18 mouse cellular contexts compared by ENCODE assay signal in genomic region chr13:99308393-99308792, GRCm38 (mm10). TPM values are rescaled to one million over a fixed set of nuclear protein-coding genes. Genes with fewer than 3 reads are reported as not detected.
A peak's percentile ranks its signal among the peaks of the same experiment; 100 is the strongest.
DNase-seq lines count a peak whose midpoint lies in the region; ATAC-seq lines count a peak whose summit lies in the region.
"Had no signal": no experiment of that assay in that cellular context is flagged by ENCODE, and none has a peak within 500 bp of the region (broad histone marks: within the 10 kb centered on the region; RNA-seq: fewer than 3 reads in every experiment).

No protein-coding gene starts in this region.

- H3K27me3 ChIP-seq in heart, embryonic 11.5 days (ENCODE audit: control insufficient read depth, insufficient read depth, low read length), result no peaks in the 10 kb centered on the region
- H3K27me3 ChIP-seq: embryonic facial prominence, embryonic 12.5 days; liver, embryonic 15.5 days; midbrain, embryonic 12.5 days; neural tube, embryonic 12.5 days had no signal

- DNase-seq in adrenal gland, postnatal 14 days, result peak; percentile 15
- no peak for DNase-seq in adrenal gland, postnatal 10 days
- DNase-seq in heart, postnatal 36 days, result no peak
- DNase-seq in 3T3-L1 (ENCODE audit: low read depth, low spot score), result peak; percentile 25
- peak; percentile 38 for DNase-seq in heart, postnatal 4 days
- DNase-seq in layer of hippocampus, postnatal 14 days (ENCODE audit: low spot score in 2 of 2), result no peak
- DNase-seq in thymus, postnatal 10 days (ENCODE audit: low spot score in 2 of 2), result no peak
- DNase-seq: cerebellum, adult 9-10 months; layer of hippocampus, postnatal 36 days; right cerebral cortex, postnatal 4 days; thymus, adult 2 months had no signal

- intact Hi-C loops in heart, postnatal 36 days (cut with DNase I), result no loop called here

- H3K9me3 ChIP-seq in heart, embryonic 11.5 days (replicated peaks; ENCODE audit: control insufficient read depth, low read length), result no peaks in the 10 kb centered on the region
- H3K9me3 ChIP-seq: embryonic facial prominence, embryonic 12.5 days; G1E; liver, embryonic 15.5 days; midbrain, embryonic 12.5 days; neural tube, embryonic 12.5 days had no signal

- no peak overlapping the region for H3K4me3 ChIP-seq in heart, embryonic 11.5 days (ENCODE audit: low read depth, low read length)
- H3K4me3 ChIP-seq: embryonic facial prominence, embryonic 12.5 days; liver, embryonic 15.5 days; midbrain, embryonic 12.5 days; neural tube, embryonic 12.5 days had no signal

- no peak overlapping the region for H3K9ac ChIP-seq in heart, embryonic 11.5 days (ENCODE audit: low read depth, low read length)
- H3K9ac ChIP-seq: embryonic facial prominence, embryonic 12.5 days; liver, embryonic 15.5 days; midbrain, embryonic 12.5 days; neural tube, embryonic 12.5 days had no signal

- H3K27ac ChIP-seq in heart, embryonic 11.5 days (ENCODE audit: low read depth, low read length), result peak overlapping the region; percentile 77; the same call in 1 of the 2 replicates
- H3K27ac ChIP-seq: embryonic facial prominence, embryonic 12.5 days; liver, embryonic 15.5 days; midbrain, embryonic 12.5 days; neural tube, embryonic 12.5 days had no signal

- H3K36me3 ChIP-seq in heart, embryonic 11.5 days (ENCODE audit: control insufficient read depth, insufficient read depth, low read length), result no peaks in the 10 kb centered on the region
- H3K36me3 ChIP-seq: embryonic facial prominence, embryonic 12.5 days; G1E; liver, embryonic 15.5 days; midbrain, embryonic 12.5 days; neural tube, embryonic 12.5 days had no signal

- ATAC-seq in heart, embryonic 11.5 days (replicated peaks; ENCODE audit: insufficient number of reproducible peaks, low FRiP score, low TSS enrichment), result no peak
- ATAC-seq: forebrain, embryonic 16.5 days had no signal

- 84% methylated on average over 8 of the region's 8 CpGs for WGBS in heart, embryonic 11.5 days (ENCODE audit: insufficient replicate concordance)

- no peak overlapping the region for H3K4me2 ChIP-seq in heart, embryonic 11.5 days
- H3K4me2 ChIP-seq: embryonic facial prominence, embryonic 12.5 days; liver, embryonic 15.5 days; midbrain, embryonic 12.5 days; neural tube, embryonic 12.5 days had no signal

- H3K4me1 ChIP-seq in heart, embryonic 11.5 days (ENCODE audit: control insufficient read depth, insufficient read depth, low read length), result peaks cover 14% of the 10 kb centered on the region; the same call in 1 of the 2 replicates
- H3K4me1 ChIP-seq: embryonic facial prominence, embryonic 12.5 days; liver, embryonic 15.5 days; midbrain, embryonic 12.5 days; neural tube, embryonic 12.5 days had no signal

RNA-seq across cellular contexts. Expression of gene Ptcd2, which starts 36.1 kb away (rescaled TPM):
- total RNA-seq in adrenal gland, postnatal 14 days (2021), result 35.2 and 43.1 TPM in 2 replicates
- total RNA-seq in adrenal gland, postnatal 10 days (2021), result 10 to 100 TPM; 33.8 to 43.0 TPM
- 57.0 and 59.6 TPM in 2 replicates for polyA plus RNA-seq in heart, embryonic 11.5 days (2014; fragmentation: Nextera tagmentation; extraction: Ambion mirVana)
- 10 to 100 TPM; 47.0 to 49.2 TPM for total RNA-seq in heart, postnatal 36 days (2021)
- 10 to 100 TPM; 37.9 to 40.6 TPM for total RNA-seq in heart, postnatal 4 days (2021)
- 10 to 100 TPM; 30.2 to 32.8 TPM for total RNA-seq in layer of hippocampus, postnatal 14 days (2021)

RNA-seq across cellular contexts. Expression of gene Mrps27, which starts 36.2 kb away (rescaled TPM):
- 52.0 and 54.7 TPM in 2 replicates for total RNA-seq in adrenal gland, postnatal 14 days (2021)
- total RNA-seq in adrenal gland, postnatal 10 days (2021), result 10 to 100 TPM; 51.6 to 56.7 TPM
- 73.1 and 86.4 TPM in 2 replicates for polyA plus RNA-seq in heart, embryonic 11.5 days (2014; fragmentation: Nextera tagmentation; extraction: Ambion mirVana)
- total RNA-seq in heart, postnatal 36 days (2021), result 10 to 100 TPM; 48.2 to 48.8 TPM
- total RNA-seq in heart, postnatal 4 days (2021), result 10 to 100 TPM; 50.9 to 52.2 TPM
- total RNA-seq in layer of hippocampus, postnatal 14 days (2021), result 10 to 100 TPM; 25.9 to 26.5 TPM

Comparison
In these comparisons a context has a peak if more than half of its experiments do, and no peak if none do; other contexts are left out.
1. DNase-seq: peak in adrenal gland, postnatal 14 days (single experiment), 3T3-L1 (single experiment) and heart, postnatal 4 days (single experiment); none in adrenal gland, postnatal 10 days (single experiment), heart, postnatal 36 days (0 of 2), layer of hippocampus, postnatal 14 days (0 of 2) and thymus, postnatal 10 days (0 of 2).